Mouse (Mus musculus): ENCODE data around the gene Adamts13.

DNA sequence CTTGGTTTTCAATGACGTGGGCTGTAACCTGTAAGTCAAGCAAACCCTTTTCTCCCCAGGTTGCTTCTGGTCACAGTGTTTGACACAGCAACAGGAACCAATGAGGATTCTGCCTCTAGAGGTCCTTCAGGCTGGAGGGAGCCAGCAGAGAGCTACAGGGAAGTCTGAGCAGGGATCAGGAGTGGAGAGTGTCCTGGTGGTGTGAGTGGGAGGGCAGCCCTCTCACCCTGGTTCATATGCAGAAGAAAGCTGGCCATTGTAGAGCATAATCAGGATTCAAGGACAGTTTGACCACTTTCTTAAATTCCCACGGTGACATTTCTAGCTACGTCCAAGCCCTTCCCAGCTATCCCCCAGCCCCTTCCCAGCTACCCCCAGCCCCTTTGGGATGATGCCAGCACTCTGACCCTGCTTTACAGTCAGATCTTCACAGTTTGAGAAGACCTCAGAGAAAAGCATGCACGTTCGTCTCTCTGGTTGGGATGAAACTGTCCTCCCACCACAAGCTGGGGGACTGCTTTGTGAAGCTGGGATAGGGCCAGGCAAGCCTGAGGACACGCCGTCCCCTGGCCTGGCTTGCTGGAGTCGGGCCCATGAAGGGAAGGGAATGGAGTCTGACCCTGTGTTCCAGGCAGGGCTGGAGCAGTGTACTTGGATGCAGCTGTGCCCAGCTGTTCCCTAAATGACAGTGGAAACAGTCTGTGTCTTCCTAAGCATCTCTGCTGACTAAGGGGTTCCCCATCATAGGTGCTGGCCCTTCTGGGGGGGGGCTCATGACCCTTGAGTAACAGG is 73.0 kb downstream of the Adamts13 start:
- no peak for TF ChIP-seq GATA1 (IDR thresholded peaks at IDR 0.05; ENCODE audit: borderline replicate concordance, low read length)
- TF ChIP-seq FLI1 (IDR thresholded peaks at IDR 0.05; ENCODE audit: low read length) = no peak
